Mouse (Mus musculus) mouse trophoblast stem cell (cell line): ENCODE data around the gene Gm13696.

Experiments used
- in situ Hi-C, 2 experiments: fragments of 300-500 bp; cut with MseI, MboI; formaldehyde crosslinking; loops; 2 replicates in 1 of 2; 3 replicates in 1 of 2; pipeline ENCODE4 v1.15.1; 2025

Gm13696 gene

GRCm38 (mm10) chr2:84023319-84023718 lies 50.4 kb downstream of the Gm13696 start:
- in situ Hi-C loops = loop anchor here (25.0 kb wide), 1 partner anchor 111 kb away; no protein-coding TSS in a partner anchor
